Mouse (Mus musculus) induced T-regulatory cell, adult 2 months (primary cell): ENCODE data around the gene Gm8947.
A peak's percentile ranks its signal among the peaks of the same experiment; 100 is the strongest.

Experiments
- DNase-seq: peaks from one replicate; pipeline ENCODE4 v3.0.0-alpha.2; 2012; ENCODE audit warnings: low read depth

Gene Gm8947

GRCm38 (mm10) chr1:151227506-151227905, 35.3 kb downstream of the Gm8947 start:
- no peak for DNase-seq

- no peak for DNase-seq
Measured at GRCm38 (mm10) chr1:151228320-151228989, 36.3 kb downstream of the Gm8947 start.

GRCm38 (mm10) chr1:151232346-151232745, 40.2 kb downstream of the Gm8947 start:
- DNase-seq: no peak

- no peak for DNase-seq
Measured at GRCm38 (mm10) chr1:151233756-151234155, 41.6 kb downstream of the Gm8947 start.

GRCm38 (mm10) chr1:151235574-151235973, 43.4 kb downstream of the Gm8947 start:
- DNase-seq: no peak

GRCm38 (mm10) chr1:151236141-151236930, 44.2 kb downstream of the Gm8947 start:
- DNase-seq: peak; percentile 13

- DNase-seq: no peak
Measured at GRCm38 (mm10) chr1:151237780-151238179, 45.6 kb downstream of the Gm8947 start.

- no peak for DNase-seq
Measured at GRCm38 (mm10) chr1:151243332-151243731, 51.2 kb downstream of the Gm8947 start.
